Mouse (Mus musculus) thymus, postnatal 14 days (tissue): ENCODE data around the gene Fdx1l.
A peak's percentile ranks its signal among the peaks of the same experiment; 100 is the strongest.

Experiments used
- DNase-seq: peaks from one replicate; pipeline ENCODE4 v3.0.0; 2021

Gene Fdx1l

DNA sequence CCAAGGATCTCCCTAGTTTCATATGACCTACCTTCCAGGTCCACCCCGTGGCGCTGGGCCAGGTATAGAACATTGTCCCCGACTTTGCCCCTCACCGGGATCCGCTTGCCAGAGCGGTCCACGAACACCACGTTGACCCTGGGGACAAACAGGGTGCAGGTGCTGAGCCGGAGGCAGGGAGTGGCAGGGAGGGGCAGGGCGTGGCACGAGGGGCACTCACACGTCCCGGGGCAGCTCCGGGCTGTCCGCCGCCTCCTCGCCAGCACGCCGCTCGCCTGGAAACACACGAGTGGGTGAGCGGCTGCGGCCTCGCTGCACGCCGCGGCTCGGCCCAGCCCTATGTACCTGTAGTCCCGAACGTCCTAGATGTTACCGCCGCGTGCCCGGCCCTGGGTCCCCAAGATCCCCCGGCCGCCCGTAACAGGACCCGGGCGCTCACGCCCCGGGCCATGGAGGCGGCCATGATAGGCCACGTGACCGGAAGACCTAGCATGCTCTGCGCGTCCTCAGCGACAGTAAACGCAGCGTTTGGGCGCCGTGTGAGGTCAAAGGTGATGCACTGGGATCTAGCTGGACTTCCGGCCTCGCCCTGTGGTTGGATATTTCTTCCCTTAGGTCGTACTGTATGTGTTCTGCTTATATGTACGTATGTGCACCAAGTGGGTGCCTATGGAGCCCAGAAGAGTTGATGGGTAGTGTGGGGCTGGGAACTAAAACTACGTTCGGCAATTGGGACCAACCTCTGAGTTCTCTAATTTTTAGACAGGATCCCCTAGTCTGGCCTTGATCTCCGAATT lies at the start of gene Fdx1l, which contains the start of gene Gm49373:
Gene Fdx1l, minus strand, starts transcription at position 571 of the 797 bp plus-strand sequence.
Gene Gm49373, minus strand, starts transcription at position 53 of the 797 bp plus-strand sequence.
- peak; percentile 85 for DNase-seq

DNA sequence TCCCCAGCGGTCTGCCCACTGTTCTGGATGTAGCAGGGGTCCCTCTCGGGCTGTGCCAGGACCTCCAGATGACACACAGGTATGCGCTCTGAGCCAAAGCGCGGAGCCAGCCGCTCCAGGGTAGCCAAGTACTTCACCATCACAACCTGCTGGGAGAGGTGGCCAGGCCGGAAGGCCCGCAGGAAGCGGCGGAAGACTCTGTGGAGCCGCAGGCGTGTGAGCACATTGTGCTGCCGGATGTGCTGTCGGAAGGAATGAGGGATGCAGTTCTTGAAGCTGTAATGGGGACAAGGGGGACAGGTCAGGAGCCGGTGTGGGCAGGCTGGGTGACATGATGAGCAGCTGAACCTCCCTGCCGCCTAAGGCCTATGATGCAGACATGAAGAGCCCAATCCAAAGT lies 48.1 kb upstream of the Fdx1l start:
- no peak for DNase-seq

GRCm38 (mm10) chr9:21117073-21117472 lies 43.7 kb upstream of the Fdx1l start:
- DNase-seq = no peak

- no peak for DNase-seq
Measured at GRCm38 (mm10) chr9:21115105-21115504, 41.7 kb upstream of the Fdx1l start.

- no peak for DNase-seq
Measured at GRCm38 (mm10) chr9:21114190-21114589, 40.8 kb upstream of the Fdx1l start.

DNA sequence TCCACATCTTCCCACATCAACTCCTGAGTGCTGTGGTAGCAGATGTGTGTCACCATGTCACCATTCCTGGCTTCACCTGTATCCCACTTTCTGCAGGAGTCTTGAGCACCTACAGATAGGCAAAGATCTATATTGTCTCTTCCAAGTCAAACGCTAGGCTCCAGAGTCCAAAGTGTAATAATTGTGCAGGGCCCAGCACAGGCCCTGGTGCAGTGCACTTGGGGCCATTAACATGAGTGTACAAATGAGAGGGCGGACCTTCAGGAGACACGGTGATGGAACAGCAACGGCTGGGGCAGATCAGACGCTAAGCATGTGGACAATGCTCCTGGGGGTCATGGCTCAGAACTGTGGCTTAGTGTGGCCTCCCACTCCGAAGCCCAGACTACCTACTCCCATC lies 40.3 kb upstream of the Fdx1l start:
- no peak for DNase-seq

DNA sequence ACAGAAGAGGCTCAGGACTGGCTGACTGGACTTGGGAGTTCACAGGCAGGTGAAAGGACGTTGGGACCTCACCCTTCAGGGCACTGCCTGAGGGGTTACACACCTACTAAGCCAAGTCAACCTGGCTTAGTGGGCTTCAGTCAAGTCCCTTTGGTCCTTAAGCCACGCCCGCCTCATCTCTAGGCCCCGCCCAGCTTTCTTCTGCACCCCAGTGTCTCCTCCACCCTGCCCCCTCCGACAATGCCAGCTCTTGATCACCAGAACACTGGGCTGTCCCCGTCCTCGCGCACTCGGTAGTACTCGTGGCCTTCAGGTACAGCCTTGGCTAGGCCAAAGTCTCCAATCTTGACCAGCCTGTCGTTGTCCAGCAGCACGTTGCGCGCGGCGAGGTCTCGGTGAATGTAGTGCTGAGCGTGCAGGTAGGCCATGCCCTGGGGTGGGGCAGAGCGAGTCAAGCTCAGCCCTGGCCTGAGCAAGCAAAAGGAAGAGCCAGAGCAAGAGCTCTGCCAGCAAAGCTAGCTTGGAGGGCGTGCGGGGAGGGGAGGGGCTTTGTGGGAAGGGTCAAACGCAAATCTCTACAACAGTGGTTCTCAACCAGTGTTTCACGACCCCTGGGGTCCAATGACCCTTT lies 34.3 kb upstream of the Fdx1l start:
- DNase-seq = no peak

- DNase-seq = no peak
Measured at GRCm38 (mm10) chr9:21105760-21106564, 32.5 kb upstream of the Fdx1l start.

- no peak for DNase-seq
Measured at GRCm38 (mm10) chr9:21104814-21105213, 31.4 kb upstream of the Fdx1l start.

- DNase-seq = no peak
Measured at GRCm38 (mm10) chr9:21102076-21102475, 28.7 kb upstream of the Fdx1l start.

DNA sequence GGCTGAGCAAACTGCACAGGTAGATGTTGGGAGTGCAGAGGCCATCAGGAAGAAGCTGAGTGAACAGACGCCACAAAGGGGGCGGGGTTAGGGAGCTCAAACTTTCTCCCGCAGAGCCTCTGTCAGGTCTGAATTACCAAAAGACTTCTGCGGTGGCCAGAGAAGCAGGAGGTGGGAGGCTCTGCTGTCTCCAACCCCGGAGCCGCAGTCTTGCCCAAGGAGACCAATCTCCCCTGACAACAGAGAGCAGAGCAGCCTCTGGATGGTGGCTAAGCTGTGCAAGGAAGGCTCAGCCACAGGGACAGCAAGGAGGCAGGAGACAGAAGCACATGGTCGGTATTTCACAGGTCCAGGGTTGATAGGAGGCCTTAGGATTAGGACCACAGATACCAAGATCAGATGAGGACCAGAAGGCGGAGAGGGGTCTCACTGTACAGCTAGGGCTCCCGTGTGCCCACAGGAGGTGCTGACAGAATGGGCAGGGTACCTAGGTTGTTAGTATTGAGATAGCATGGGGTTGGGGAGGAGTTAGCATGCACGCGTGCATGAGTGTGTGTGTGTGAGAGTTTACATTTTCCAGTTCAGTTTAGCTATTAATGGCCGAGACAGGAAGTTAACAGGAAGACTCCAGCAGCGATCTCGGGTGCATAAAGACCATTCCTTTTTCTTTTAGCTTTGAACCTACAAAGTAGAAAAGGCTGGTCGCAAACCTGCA lies 27.2 kb upstream of the Fdx1l start:
- peak; percentile 20 for DNase-seq

DNA sequence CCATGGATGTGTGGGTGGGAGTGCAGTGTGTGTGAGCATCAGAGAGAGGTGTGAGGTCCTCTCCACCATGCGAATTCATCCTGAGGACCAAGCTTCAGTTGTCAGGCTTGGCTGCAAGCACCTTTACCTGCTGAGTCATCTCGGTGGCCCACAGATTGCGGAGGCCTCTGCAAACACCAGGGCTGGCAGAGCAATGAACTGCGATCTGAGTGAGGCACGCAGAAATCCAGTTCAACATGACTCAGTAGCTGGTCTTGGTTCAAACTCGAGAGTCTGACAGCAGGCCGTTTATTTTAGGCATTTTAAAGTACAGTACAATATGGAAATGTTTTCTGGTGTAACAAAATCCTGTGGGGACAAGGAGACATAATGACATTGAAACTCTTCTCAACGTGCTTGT lies 24.4 kb upstream of the Fdx1l start:
- DNase-seq = no peak

GRCm38 (mm10) chr9:21095958-21096357 lies 22.5 kb upstream of the Fdx1l start:
- DNase-seq = no peak

- DNase-seq = no peak
Measured at GRCm38 (mm10) chr9:21093423-21093822, 20.0 kb upstream of the Fdx1l start.

DNA sequence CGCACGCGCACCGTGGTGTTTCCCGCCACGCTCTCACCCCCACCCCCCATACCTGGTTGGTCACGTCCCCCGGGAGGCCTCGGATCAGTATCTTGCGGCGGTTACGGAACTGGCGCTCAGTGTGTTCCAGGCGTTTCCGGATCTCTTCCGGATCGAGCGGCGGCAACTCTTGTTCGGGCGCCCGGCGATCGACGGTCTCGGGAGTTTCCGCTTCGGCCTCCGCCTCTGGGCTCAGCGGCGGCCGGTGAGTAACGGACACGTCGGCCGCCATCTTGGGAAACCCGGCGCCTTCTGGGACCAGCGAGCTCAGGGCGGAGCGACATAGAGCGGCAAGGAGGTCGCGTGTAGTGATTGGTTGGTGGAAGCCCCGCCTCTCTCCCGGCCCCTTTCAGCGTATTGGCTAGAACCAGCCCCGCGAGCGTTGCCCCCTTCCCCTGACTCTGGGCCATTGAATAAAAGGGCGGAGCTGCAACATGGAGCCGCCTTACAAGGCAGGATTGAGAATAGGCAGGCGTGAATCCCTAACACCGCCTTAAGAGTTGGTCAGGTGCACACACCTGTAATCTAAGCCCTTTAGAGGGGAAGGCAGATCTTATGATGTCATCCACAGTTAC lies 18.4 kb upstream of the Fdx1l start, which contains the start of the genes Gm38431 and Raver1:
Gene Gm38431, minus strand, starts transcription at position 291 of the 614 bp plus-strand sequence.
Gene Raver1, minus strand, starts transcription at position 302 of the 614 bp plus-strand sequence.
- peak; percentile 98 for DNase-seq

GRCm38 (mm10) chr9:21090972-21091706 lies 17.7 kb upstream of the Fdx1l start:
- DNase-seq = no peak

DNA sequence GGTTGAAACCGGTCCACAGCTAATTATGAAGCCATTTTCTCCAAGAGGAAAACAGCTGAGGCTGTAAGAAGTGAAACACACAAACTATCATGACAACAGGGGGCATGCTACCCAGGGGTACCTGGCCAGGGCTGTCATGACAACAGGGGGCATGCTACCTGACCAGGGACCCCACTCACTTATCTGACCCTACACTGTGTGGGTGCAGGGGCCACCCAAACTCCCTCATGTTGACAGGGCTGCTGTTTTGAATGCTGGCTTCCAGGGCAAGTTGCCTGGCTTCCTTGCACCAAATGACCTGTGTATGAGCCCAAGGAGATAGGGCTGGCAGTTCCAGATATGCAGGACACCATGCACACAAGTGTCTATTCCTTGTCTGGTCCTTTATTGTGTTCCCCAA lies 17.1 kb upstream of the Fdx1l start:
- DNase-seq = no peak

- DNase-seq = no peak
Measured at GRCm38 (mm10) chr9:21083324-21083723, 9.9 kb upstream of the Fdx1l start.

DNA sequence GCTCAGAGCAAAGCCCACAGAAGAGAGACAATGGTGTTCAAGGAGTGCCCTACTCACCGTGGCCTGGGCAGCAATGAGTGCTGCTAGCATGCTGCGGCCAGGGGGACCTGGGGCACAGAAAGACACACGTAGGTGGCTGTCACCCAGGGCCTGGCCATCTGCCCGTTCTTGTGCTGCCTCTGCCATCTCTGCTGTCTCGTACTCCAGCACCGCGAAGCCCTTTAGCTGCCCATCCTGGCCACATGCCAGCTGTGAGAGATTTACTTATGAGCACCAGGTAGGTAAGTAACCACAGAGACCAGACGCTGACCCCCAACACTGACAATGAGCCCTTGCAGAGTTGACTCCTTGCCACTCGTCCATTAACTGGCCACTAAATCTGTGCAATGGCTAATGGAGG lies 7.7 kb upstream of the Fdx1l start:
- DNase-seq = no peak

DNA sequence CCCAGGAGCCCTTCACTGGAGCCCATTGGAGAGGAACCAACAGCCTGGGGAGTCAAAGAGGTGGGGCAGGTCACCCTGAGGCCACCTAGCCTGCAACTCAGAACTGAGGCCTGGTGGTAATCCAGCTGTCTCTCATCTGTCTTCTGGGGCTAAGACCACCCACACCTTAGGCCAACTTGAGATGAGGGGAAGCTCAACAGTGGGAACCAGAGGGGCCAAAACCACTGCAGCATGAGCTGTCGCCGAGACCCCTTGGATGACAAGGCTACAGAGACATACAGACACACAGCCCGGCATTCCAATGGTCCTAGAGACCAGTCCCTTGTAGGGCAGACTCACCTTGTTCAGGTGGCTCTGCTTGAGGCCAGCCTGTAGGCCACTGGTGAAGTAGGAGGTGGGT lies 2.2 kb upstream of the Fdx1l start:
- no peak for DNase-seq

DNA sequence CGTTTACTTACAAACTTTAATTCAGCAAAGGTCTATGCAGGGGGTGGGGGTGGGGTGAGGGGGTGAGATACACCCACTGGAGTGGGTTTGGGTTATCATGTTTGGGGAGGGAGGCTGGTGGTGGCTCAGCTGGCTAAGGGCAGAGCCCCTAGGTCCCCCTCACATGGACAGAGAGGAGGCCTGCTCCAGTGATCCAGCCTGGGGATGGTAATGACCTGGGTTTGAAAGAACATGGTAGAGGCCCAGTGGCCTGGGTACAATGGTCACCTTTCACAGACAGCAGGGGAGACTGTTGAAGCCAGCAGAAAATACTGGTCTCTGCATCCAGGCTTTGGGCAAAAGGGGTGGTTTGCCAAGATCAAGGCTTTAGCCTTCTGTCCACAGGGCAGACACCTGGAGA lies 759 bp upstream of the Fdx1l start:
- DNase-seq = no peak

- DNase-seq = no peak
Measured at GRCm38 (mm10) chr9:21072641-21073040, 773 bp downstream of the Fdx1l start.
